Mouse (Mus musculus): Measurements from ENCODE around the gene Ackr2.

Gene Ackr2

GRCm38 (mm10) chr9:121898245-121898644 is at the start of gene Ackr2:
Ackr2 (plus strand) TSS chr9:121898355.
- no peak for DNase-seq (ENCODE audit: low read depth, low spot score)

GRCm38 (mm10) chr9:121854246-121854645 is 43.9 kb upstream of the Ackr2 start:
- no peak for DNase-seq (ENCODE audit: low read depth, low spot score)

GRCm38 (mm10) chr9:121856649-121857416 is 41.3 kb upstream of the Ackr2 start:
- DNase-seq (ENCODE audit: low read depth, low spot score) = peak; percentile 24

- DNase-seq (ENCODE audit: low read depth, low spot score) = peak; percentile 96
Measured at GRCm38 (mm10) chr9:121857474-121858152, 40.5 kb upstream of the Ackr2 start.

- DNase-seq (ENCODE audit: low read depth, low spot score) = no peak
Measured at GRCm38 (mm10) chr9:121858153-121858488, 40.0 kb upstream of the Ackr2 start, which contains the start of gene Higd1a. Higd1a (minus strand) TSS chr9:121858362.

GRCm38 (mm10) chr9:121859345-121859744 is 38.8 kb upstream of the Ackr2 start:
- no peak for DNase-seq (ENCODE audit: low read depth, low spot score)

GRCm38 (mm10) chr9:121860921-121861320 is 37.2 kb upstream of the Ackr2 start:
- no peak for DNase-seq (ENCODE audit: low read depth, low spot score)

- no peak for DNase-seq (ENCODE audit: low read depth, low spot score)
Measured at GRCm38 (mm10) chr9:121864837-121865236, 33.3 kb upstream of the Ackr2 start.

GRCm38 (mm10) chr9:121865425-121866008 is 32.6 kb upstream of the Ackr2 start:
- no peak for DNase-seq (ENCODE audit: low read depth, low spot score)

- DNase-seq (ENCODE audit: low read depth, low spot score) = no peak
Measured at GRCm38 (mm10) chr9:121867632-121868031, 30.5 kb upstream of the Ackr2 start.

GRCm38 (mm10) chr9:121868236-121868635 is 29.9 kb upstream of the Ackr2 start:
- DNase-seq (ENCODE audit: low read depth, low spot score) = no peak

GRCm38 (mm10) chr9:121869432-121869831 is 28.7 kb upstream of the Ackr2 start:
- no peak for DNase-seq (ENCODE audit: low read depth, low spot score)

GRCm38 (mm10) chr9:121869973-121870515 is 28.1 kb upstream of the Ackr2 start:
- DNase-seq (ENCODE audit: low read depth, low spot score) = no peak

- DNase-seq (ENCODE audit: low read depth, low spot score) = no peak
Measured at GRCm38 (mm10) chr9:121872062-121872683, 26.0 kb upstream of the Ackr2 start.

GRCm38 (mm10) chr9:121873578-121873977 is 24.6 kb upstream of the Ackr2 start:
- DNase-seq (ENCODE audit: low read depth, low spot score) = no peak

GRCm38 (mm10) chr9:121877052-121877740 is 21.0 kb upstream of the Ackr2 start:
- DNase-seq (ENCODE audit: low read depth, low spot score) = peak; percentile 77

- DNase-seq (ENCODE audit: low read depth, low spot score) = peak; percentile 83
Measured at GRCm38 (mm10) chr9:121880840-121881239, 17.3 kb upstream of the Ackr2 start.

GRCm38 (mm10) chr9:121881301-121881700 is 16.9 kb upstream of the Ackr2 start:
- DNase-seq (ENCODE audit: low read depth, low spot score) = no peak

- DNase-seq (ENCODE audit: low read depth, low spot score) = no peak
Measured at GRCm38 (mm10) chr9:121882015-121882457, 16.1 kb upstream of the Ackr2 start.

- no peak for DNase-seq (ENCODE audit: low read depth, low spot score)
Measured at GRCm38 (mm10) chr9:121889927-121890440, 8.2 kb upstream of the Ackr2 start.

- DNase-seq (ENCODE audit: low read depth, low spot score) = peak; percentile 42
Measured at GRCm38 (mm10) chr9:121890441-121890941, 7.7 kb upstream of the Ackr2 start.

All from mesoderm, embryonic 11.5 days (tissue).